Mouse (Mus musculus) lung, postnatal 0 days (tissue): ENCODE measurements around the gene Nfya. TPM values are rescaled to one million over a fixed set of nuclear protein-coding genes. Genes with fewer than 3 reads are reported as not detected.

Experiments
- ATAC-seq: fragments of 200-750 bp; cut with Nextera tagmentation; 2 replicates; pipeline ENCODE4 v1.8.0; 2017; ENCODE audit warnings: moderate library complexity
- DNase-seq: peaks from one replicate; pipeline ENCODE4 v3.0.0-alpha.2; 2016; ENCODE audit warnings: low spot score
- H3K27ac ChIP-seq: fragments of 300-500 bp; sonication (generic); 2 replicates; pipeline ENCODE4 v1.5.1; 2014; ENCODE audit warnings: antibody characterized with exemption, mild to moderate bottlenecking, low read length, mixed read lengths
- H3K27me3 ChIP-seq: fragments of 300-500 bp; sonication (generic); replicated peaks from 2 replicates; pipeline ENCODE4 v1.6.1; 2014; ENCODE audit warnings: low read length, mixed read lengths; ENCODE audit not compliant: insufficient read depth
- H3K36me3 ChIP-seq: fragments of 300-500 bp; sonication (generic); 2 replicates; pipeline ENCODE4 v1.6.1; 2014; ENCODE audit warnings: low read length, mixed read lengths; ENCODE audit not compliant: insufficient read depth
- H3K4me1 ChIP-seq: fragments of 300-500 bp; sonication (generic); 2 replicates; pipeline ENCODE4 v1.6.1; 2014; ENCODE audit warnings: antibody characterized with exemption, low read depth, low read length, mixed read lengths; ENCODE audit not compliant: insufficient read depth
- H3K4me2 ChIP-seq: fragments of 300-500 bp; sonication (generic); replicated peaks from 2 replicates; pipeline ENCODE4 v1.6.1; 2014; ENCODE audit warnings: low read depth, mild to moderate bottlenecking, low read length, moderate library complexity, mixed read lengths
- H3K4me3 ChIP-seq: fragments of 300-500 bp; sonication (generic); 2 replicates; pipeline ENCODE4 v1.5.1; 2014; ENCODE audit warnings: low read depth, low read length
- H3K9ac ChIP-seq: fragments of 300-500 bp; sonication (generic); replicated peaks from 2 replicates; pipeline ENCODE4 v1.6.1; 2014; ENCODE audit warnings: low read depth, mild to moderate bottlenecking
- H3K9me3 ChIP-seq: fragments of 300-500 bp; sonication (generic); 2 replicates; pipeline ENCODE4 v1.6.1; 2016; ENCODE audit warnings: low read length, mixed read lengths
- CTCF ChIP-seq: IDR thresholded peaks from 2 replicates; pipeline ENCODE4 v1.5.1; 2016; ENCODE audit warnings: antibody characterized with exemption, mild to moderate bottlenecking
- EP300 ChIP-seq: IDR thresholded peaks from 2 replicates; pipeline ENCODE4 v1.6.1; 2016; ENCODE audit warnings: antibody characterized with exemption, mild to moderate bottlenecking, control low read depth
- WGBS: fragments of 180-500 bp; shearing (Covaris S2); extraction: QIAGEN DNeasy Blood & Tissue Kit; methylation state at CpG from one replicate; pipeline ENCODE4 v1.1.7; 2014; 5-methylcytosine and 5-hydroxymethylcytosine counted together
- polyA plus RNA-seq: library from polyadenylated mRNA; unstranded; fragments of >200 nt; fragmentation: Nextera tagmentation; extraction: Ambion mirVana; gene quantifications from 2 replicates; pipeline ENCODE4 v1.2.1, GENCODE M21; 2015

Nfya gene
- polyA plus RNA-seq, 1 experiment from 2014 or later: 5.6 TPM

- Histone ChIP-seq H3K9ac (no peak overlapping the region), H3K4me1 (no peaks in the 10 kb centered on the region), H3K4me3 (no peak overlapping the region), H3K27me3 (no peaks in the 10 kb centered on the region), H3K4me2 (no peak overlapping the region), H3K9me3 (no peaks in the 10 kb centered on the region), H3K36me3 (no peaks in the 10 kb centered on the region), H3K27ac (no peak overlapping the region)
- no peak for TF ChIP-seq EP300
- TF ChIP-seq CTCF: no peak
- ATAC-seq: no peak
- no peak for DNase-seq
- 79% methylated on average over 2 of the region's 2 CpGs for WGBS
Observed at GRCm38 (mm10) chr17:48343065-48343464, 66.6 kb downstream of the Nfya start.

GRCm38 (mm10) chr17:48341947-48342346, 67.8 kb downstream of the Nfya start:
- no peak for TF ChIP-seq EP300
- H3K36me3 ChIP-seq: no peaks in the 10 kb centered on the region
- H3K4me1 ChIP-seq: no peaks in the 10 kb centered on the region
- 64% methylated on average over 3 of the region's 3 CpGs for WGBS
- H3K4me2 ChIP-seq: no peak overlapping the region
- DNase-seq: no peak
- no peak overlapping the region for H3K27ac ChIP-seq
- H3K4me3 ChIP-seq: no peak overlapping the region
- no peak for ATAC-seq
- no peaks in the 10 kb centered on the region for H3K27me3 ChIP-seq
- H3K9ac ChIP-seq: no peak overlapping the region
- H3K9me3 ChIP-seq: no peaks in the 10 kb centered on the region

GRCm38 (mm10) chr17:48340267-48340666, 69.4 kb downstream of the Nfya start:
- Histone ChIP-seq H3K36me3 (no peaks in the 10 kb centered on the region), H3K9ac (no peak overlapping the region), H3K4me3 (no peak overlapping the region), H3K27me3 (no peaks in the 10 kb centered on the region), H3K4me2 (no peak overlapping the region), H3K4me1 (no peaks in the 10 kb centered on the region), H3K9me3 (no peaks in the 10 kb centered on the region), H3K27ac (no peak overlapping the region)
- ATAC-seq (no peak), DNase-seq (no peak)
- TF ChIP-seq EP300 (no peak), CTCF (no peak)
- WGBS: 62% methylated on average over 1 of the region's 1 CpGs

Other genes starting within 250 kb of the Nfya start
- 0.52 and 0.80 TPM in 2 replicates for gene A530064D06Rik, start 242.6 kb downstream of the Nfya start, polyA plus RNA-seq
- gene Trem1, start 177.1 kb downstream of the Nfya start, polyA plus RNA-seq: 1.4 and 1.7 TPM in 2 replicates
- gene Trem3, start 162.1 kb downstream of the Nfya start, polyA plus RNA-seq: 1.7 and 2.0 TPM in 2 replicates
- gene Treml4, start 145.6 kb downstream of the Nfya start, polyA plus RNA-seq: 2.2 and 2.8 TPM in 2 replicates
- 0.40 and 0.54 TPM in 2 replicates for gene Treml2, start 110.4 kb downstream of the Nfya start, polyA plus RNA-seq
- 0.58 and 0.92 TPM in 2 replicates for gene B430306N03Rik, start 93.8 kb downstream of the Nfya start, polyA plus RNA-seq
- 5.1 and 6.8 TPM in 2 replicates for gene Trem2, start 63.5 kb downstream of the Nfya start, polyA plus RNA-seq
- gene Treml1, start 50.0 kb downstream of the Nfya start, polyA plus RNA-seq: 4.3 and 5.0 TPM in 2 replicates
- gene Oard1, start 108 bp upstream of the Nfya start, polyA plus RNA-seq: 43.9 and 45.8 TPM in 2 replicates
- gene Apobec2, start 23.0 kb upstream of the Nfya start, polyA plus RNA-seq: 5.6 and 6.5 TPM in 2 replicates
- 2.0 and 3.1 TPM in 2 replicates for gene Tspo2, start 41.6 kb upstream of the Nfya start, polyA plus RNA-seq
- gene Unc5cl, start 45.0 kb upstream of the Nfya start, polyA plus RNA-seq: 0.44 and 0.69 TPM in 2 replicates